Mouse (Mus musculus): ENCODE data around the gene Plxnc1. TPM values are rescaled to one million over a fixed set of nuclear protein-coding genes. Genes with fewer than 3 reads are reported as not detected.
A peak's percentile ranks its signal among the peaks of the same experiment; 100 is the strongest.

The Plxnc1 gene
- total RNA-seq, 2 experiments from 2014 or later, result 32.5 to 33.9 TPM

DNA sequence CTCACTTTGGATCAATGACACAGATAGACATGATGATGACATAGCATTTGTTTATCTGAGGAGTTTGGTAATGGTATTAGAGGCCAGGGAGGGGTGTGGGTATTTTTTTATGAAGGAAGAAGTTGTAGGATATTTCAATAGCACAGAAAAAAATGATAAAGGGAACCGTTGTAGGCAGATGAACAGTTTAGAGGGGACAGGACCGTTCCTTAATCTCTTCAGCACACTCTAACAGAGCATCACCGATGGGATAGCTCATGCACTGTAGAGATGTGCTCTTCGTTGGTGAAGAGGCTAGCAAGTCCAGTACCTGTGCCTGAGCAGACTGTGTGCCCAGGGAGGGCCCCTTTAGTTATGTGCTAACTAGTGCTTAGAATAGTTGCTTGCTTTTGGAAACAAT lies 165.3 kb downstream of the Plxnc1 start:
- TF ChIP-seq CTCF (conservative IDR thresholded peaks at IDR 0.05), result no peak
- H3K27ac ChIP-seq, result no peak overlapping the region
- DNase-seq (ENCODE audit: low spot score in 2 of 2), result no peak
- no peak overlapping the region for H3K4me3 ChIP-seq

DNA sequence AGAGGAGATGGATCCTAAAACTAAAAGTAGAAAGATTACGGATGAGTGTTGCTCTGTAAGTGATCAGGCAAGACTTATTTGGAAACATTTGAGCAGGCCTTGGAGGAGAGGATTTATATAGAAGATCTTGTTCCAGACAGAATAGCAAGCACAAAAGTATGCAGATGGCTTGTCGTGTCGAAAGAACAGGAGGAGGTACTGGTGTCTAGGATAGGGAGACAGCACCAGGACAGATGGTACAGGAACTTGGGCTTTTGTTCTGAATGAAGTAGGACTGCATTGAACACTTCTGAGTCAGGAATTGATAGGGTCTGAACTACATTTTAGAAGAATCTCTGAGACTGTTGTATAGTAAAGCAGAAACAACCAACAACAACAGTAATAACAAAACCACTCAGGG lies 167.1 kb downstream of the Plxnc1 start:
- peak overlapping the region; percentile 73; the same call in 1 of the 2 replicates for H3K27ac ChIP-seq
- no peak for TF ChIP-seq CTCF (conservative IDR thresholded peaks at IDR 0.05)
- no peak overlapping the region for H3K4me3 ChIP-seq
- DNase-seq (ENCODE audit: low spot score in 2 of 2), result peak; percentile 34 to 61

DNA sequence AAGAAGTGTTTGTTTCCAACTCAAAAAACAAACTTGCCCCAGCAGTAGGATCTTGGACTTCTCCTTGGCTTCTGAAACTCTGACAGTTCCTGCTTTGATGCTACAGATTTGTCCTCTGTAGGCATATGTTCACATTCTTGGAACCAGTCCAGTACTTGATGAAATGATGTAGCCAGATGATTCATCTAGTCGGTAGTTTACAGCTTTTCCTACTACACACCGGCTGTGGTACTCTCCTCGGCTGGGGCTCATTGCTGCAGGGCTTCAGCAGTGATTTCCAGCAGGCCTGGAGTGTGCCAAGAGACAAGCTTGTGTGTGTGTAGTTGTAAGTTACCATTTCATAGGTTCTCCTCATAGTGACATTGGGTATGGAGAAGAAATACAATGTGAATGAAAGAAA lies 173.1 kb downstream of the Plxnc1 start:
- no peak overlapping the region for H3K4me3 ChIP-seq
- TF ChIP-seq CTCF (conservative IDR thresholded peaks at IDR 0.05), result no peak
- peak; percentile 42 to 69 for DNase-seq (ENCODE audit: low spot score in 2 of 2)
- peak overlapping the region; percentile 34; the same call in 1 of the 2 replicates for H3K27ac ChIP-seq

DNA sequence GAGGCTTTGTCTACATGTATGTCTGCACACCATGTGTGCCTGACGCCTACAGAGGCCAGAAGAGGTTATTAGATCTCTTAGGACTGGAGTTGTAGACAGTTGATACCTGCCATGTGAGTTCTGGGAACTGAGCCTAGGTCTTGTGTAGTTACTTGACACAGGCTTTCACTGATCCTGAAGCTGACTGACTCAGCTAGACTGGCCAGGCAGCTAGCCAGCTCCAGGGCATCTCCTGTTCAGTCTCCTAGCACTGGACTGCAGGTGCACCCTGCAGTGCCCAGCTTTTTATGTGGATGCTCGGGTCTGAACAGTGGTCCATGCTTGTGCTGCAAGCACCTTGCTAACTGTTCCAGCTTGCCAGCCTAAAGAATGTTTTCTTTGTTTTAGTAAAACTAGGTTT lies 197.6 kb downstream of the Plxnc1 start:
- Histone ChIP-seq H3K4me3 (no peak overlapping the region), H3K27ac (no peak overlapping the region)
- no peak for TF ChIP-seq CTCF (conservative IDR thresholded peaks at IDR 0.05)
- DNase-seq (ENCODE audit: low spot score in 2 of 2), result no peak

DNA sequence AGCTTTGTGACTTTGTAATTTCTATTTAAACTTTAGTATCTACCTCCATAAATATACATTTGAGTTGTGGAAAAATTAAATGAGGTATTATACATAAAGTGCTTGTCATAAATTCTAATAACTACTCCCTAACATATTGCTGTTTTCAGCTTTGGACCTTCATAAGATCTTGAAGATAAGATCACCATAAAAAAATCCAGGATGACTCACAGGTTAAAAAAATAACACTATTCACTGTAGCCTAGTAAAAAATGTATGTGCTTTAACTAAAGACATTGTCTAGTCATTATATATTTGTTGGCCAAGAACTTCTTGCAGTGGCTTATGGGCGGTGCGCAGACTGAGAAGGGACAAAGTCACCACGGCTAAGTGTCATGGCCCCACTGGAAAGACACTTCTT lies 203.2 kb downstream of the Plxnc1 start:
- TF ChIP-seq CTCF (conservative IDR thresholded peaks at IDR 0.05), result no peak

More for the DNA sequence above, 203.2 kb downstream of the Plxnc1 start:
- Histone ChIP-seq H3K27ac (no peak overlapping the region), H3K4me3 (no peak overlapping the region)
- no peak for DNase-seq (ENCODE audit: low spot score in 2 of 2)
